Mouse (Mus musculus): ENCODE measurements around the gene Armc9. TPM values are rescaled to one million over a fixed set of nuclear protein-coding genes. Genes with fewer than 3 reads are reported as not detected.

The Armc9 gene
- polyA plus RNA-seq, 1 experiment from 2014 or later: 33.0 TPM

DNA sequence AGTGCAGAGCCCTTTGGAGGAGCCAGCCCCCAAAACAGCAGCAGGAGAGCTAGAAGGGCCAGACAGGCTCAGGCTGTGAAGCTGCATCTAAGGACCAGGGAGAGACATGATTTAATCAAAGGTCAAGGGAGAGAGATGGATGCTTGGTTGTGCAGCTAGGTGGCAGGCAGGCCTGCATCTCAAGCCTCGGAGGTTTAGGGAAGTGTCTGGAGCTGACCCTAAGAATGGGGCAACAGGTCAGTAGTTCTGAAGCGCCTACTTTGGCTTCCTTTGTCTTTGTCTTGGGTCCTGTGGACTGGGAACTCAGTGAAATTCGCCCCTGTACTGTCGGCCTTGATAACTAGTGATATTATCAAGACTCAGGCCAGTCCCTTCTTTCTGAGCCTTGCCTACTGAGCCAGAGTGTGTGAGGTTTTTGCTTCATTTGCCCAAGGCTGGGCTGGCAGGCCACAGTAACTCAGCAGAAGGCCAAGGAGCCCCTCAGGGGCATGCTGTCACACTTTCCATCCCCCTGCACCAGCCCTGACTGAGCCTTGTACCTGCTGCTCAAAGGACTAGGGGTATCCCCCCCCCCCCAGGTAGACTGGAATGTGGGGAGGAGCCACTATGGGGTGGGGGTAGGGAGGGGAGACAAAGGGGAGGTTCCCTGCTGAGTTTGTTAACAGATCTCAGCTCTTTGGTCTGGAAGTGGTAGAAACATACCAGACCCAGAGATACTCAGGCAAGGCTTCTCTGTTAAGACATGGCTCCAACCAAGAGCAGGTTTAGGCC, 153.5 kb downstream of the Armc9 start:
- Histone ChIP-seq H3K9me3 (ENCODE audit: control insufficient read depth, low read length) (no peaks in the 10 kb centered on the region), H3K4me3 (replicated peaks; ENCODE audit: low read length) (no peak overlapping the region), H3K27me3 (ENCODE audit: control insufficient read depth, insufficient read depth, low read length) (peaks cover 21% of the 10 kb centered on the region), H3K36me3 (replicated peaks; ENCODE audit: control insufficient read depth, insufficient read depth) (no peaks in the 10 kb centered on the region), H3K27ac (no peak overlapping the region), H3K4me1 (replicated peaks; ENCODE audit: control insufficient read depth, insufficient read depth, low read length) (peaks cover 7% of the 10 kb centered on the region; the same call in 1 of the 2 replicates), H3K9ac (no peak overlapping the region), H3K4me2 (replicated peaks) (no peak overlapping the region)
- no peak for DNase-seq (ENCODE audit: low spot score)
- no peak for ATAC-seq (ENCODE audit: low FRiP score)
- WGBS: 34% methylated on average over 4 of the region's 4 CpGs

DNA sequence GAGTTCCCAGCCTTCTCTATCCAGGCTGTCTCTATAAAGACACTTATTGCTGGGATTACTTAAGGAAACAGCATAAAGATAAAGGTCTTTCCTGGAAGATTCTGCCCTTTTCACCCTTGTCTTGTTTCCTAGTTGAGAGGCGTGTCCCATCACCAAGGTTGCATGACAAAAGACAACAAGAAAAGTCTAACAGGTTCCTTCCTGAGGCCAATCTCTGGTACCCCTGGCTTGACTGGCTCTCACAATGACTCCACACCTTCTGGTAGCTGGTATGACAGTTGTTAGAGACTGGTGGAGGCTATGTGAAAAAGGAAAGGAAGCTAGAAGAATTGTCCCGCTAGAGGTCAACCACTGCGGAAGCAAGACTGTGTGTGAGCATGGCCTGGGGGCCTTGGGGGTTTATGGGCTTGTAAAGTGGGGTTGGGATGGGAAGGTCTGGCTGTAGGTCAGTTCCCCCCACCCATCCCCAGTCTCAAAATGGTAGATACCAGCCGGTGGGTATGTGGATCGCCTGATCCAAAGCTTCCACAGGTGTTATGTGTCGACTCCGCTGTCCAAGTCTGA, 154.8 kb downstream of the Armc9 start:
- WGBS: 91% methylated on average over 7 of the region's 7 CpGs
- ATAC-seq (ENCODE audit: low FRiP score) (no peak), DNase-seq (ENCODE audit: low spot score) (no peak)

DNA sequence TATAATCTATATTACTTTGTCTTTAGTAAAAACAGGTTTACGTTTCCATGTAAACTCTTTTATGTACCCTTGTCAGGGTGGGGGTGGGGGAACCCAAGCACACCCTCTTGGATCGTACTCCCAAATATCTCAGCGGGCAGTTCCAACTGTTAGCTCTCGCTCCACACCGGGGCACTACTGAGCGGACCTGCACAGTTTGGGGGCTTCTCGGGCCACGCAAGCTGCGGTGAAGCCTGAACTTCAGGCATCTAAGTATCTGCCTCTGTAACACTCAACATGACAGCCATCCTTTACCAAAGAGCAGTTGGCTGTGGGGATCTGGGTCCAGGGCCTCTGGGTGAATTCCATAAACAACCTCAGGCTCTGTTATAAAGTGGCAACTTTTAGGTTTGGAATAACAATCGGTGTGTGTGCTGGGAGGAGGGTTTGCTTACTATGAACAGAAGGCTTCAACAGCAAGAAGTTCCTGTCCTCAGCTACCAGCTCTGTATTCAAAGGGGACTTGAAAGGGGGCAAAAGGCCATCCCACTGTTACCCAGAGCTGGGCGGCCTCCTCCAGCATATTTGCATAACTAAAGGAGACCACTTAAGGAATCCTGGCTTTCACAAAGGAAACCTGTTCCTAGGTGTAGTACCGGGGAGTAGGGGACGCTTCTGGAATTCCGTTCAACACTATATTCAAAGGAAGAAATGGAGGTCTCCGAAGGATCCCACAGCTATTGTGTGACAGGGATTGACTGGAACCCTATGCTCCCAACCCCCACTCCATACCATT, 156.1 kb downstream of the Armc9 start:
- H3K4me2 ChIP-seq (replicated peaks): no peak overlapping the region
- no peaks in the 10 kb centered on the region for H3K9me3 ChIP-seq (ENCODE audit: control insufficient read depth, low read length)
- 0 out of 2 replicates have a peak, but pooled peaks cover 4% of the 10 kb centered on the region for H3K4me1 ChIP-seq (replicated peaks; ENCODE audit: control insufficient read depth, insufficient read depth, low read length)
- H3K4me3 ChIP-seq (replicated peaks; ENCODE audit: low read length): no peak overlapping the region
- H3K9ac ChIP-seq: no peak overlapping the region
- ATAC-seq (ENCODE audit: low FRiP score) (no peak), DNase-seq (ENCODE audit: low spot score) (no peak)
- no peaks in the 10 kb centered on the region for H3K36me3 ChIP-seq (replicated peaks; ENCODE audit: control insufficient read depth, insufficient read depth)
- no peaks in the 10 kb centered on the region for H3K27me3 ChIP-seq (ENCODE audit: control insufficient read depth, insufficient read depth, low read length)
- 11% methylated on average over 15 of the region's 15 CpGs for WGBS
- H3K27ac ChIP-seq: no peak overlapping the region

More for the DNA sequence above, 154.8 kb downstream of the Armc9 start:
- Histone ChIP-seq H3K4me1 (replicated peaks; ENCODE audit: control insufficient read depth, insufficient read depth, low read length) (0 out of 2 replicates have a peak, but pooled peaks cover 4% of the 10 kb centered on the region), H3K36me3 (replicated peaks; ENCODE audit: control insufficient read depth, insufficient read depth) (no peaks in the 10 kb centered on the region), H3K4me3 (replicated peaks; ENCODE audit: low read length) (no peak overlapping the region), H3K27ac (no peak overlapping the region), H3K9ac (no peak overlapping the region), H3K4me2 (replicated peaks) (no peak overlapping the region), H3K9me3 (ENCODE audit: control insufficient read depth, low read length) (no peaks in the 10 kb centered on the region), H3K27me3 (ENCODE audit: control insufficient read depth, insufficient read depth, low read length) (peaks cover 8% of the 10 kb centered on the region)

DNA sequence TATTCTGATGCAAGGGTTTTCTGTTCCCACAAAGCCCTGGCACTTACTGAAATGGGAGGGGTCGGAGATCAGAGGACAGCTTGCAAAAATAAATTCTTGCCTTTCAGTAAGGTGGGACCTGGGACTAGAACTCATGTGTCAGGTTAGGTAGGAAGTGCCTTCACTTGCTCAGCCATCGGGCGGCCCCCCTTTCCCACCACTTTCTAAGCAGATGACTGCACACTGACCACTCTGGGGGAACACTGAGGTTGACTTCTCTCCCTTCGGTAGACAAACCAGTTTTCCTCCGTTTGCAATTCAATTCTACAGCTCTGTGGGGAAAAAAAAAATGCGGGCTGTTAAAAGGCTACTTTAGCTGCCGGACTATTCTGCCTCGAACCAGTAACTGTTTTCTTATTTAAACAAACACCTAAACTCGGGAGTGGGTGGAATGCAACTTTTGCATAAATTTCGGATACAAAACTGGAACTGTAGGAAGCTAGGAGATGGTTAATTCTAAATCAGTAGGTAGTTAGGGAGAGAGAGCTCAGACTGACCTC, 157.0 kb downstream of the Armc9 start:
- no peak overlapping the region for H3K4me3 ChIP-seq (replicated peaks; ENCODE audit: low read length)
- DNase-seq (ENCODE audit: low spot score): no peak
- H3K4me1 ChIP-seq (replicated peaks; ENCODE audit: control insufficient read depth, insufficient read depth, low read length): 0 out of 2 replicates have a peak, but pooled peaks cover 4% of the 10 kb centered on the region
- no peak overlapping the region for H3K4me2 ChIP-seq (replicated peaks)
- H3K9ac ChIP-seq: no peak overlapping the region
- H3K27me3 ChIP-seq (ENCODE audit: control insufficient read depth, insufficient read depth, low read length): no peaks in the 10 kb centered on the region
- 20% methylated on average over 10 of the region's 10 CpGs for WGBS
- no peak overlapping the region for H3K27ac ChIP-seq
- no peak for ATAC-seq (ENCODE audit: low FRiP score)
- no peaks in the 10 kb centered on the region for H3K36me3 ChIP-seq (replicated peaks; ENCODE audit: control insufficient read depth, insufficient read depth)
- H3K9me3 ChIP-seq (ENCODE audit: control insufficient read depth, low read length): no peaks in the 10 kb centered on the region

DNA sequence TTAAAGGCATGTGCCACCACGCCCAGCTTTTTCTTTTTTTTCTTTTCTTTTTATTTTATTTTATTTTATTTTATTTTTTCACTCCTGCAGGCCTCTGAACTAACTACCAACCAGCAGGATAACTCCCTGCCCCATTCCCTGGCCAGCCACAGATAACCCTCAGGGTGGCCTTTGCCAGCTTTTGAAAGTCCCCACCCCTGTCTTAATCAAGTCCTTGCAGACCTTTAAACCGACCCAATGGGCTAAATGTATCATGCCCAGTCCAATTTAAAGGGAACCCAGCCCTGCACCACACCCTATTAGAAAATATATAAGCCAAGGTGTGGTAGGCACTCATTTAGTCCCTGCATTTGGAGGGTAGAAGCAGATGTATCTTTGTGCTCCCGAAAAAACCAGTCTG, 157.7 kb downstream of the Armc9 start:
- ATAC-seq (ENCODE audit: low FRiP score) (no peak), DNase-seq (ENCODE audit: low spot score) (no peak)
- H3K9me3 ChIP-seq (ENCODE audit: control insufficient read depth, low read length): no peaks in the 10 kb centered on the region
- 82% methylated on average over 3 of the region's 3 CpGs for WGBS
- H3K4me1 ChIP-seq (replicated peaks; ENCODE audit: control insufficient read depth, insufficient read depth, low read length): 0 out of 2 replicates have a peak, but pooled peaks cover 4% of the 10 kb centered on the region
- no peak overlapping the region for H3K9ac ChIP-seq
- no peak overlapping the region for H3K4me2 ChIP-seq (replicated peaks)
- H3K27me3 ChIP-seq (ENCODE audit: control insufficient read depth, insufficient read depth, low read length): no peaks in the 10 kb centered on the region
- H3K4me3 ChIP-seq (replicated peaks; ENCODE audit: low read length): no peak overlapping the region
- H3K27ac ChIP-seq: no peak overlapping the region
- H3K36me3 ChIP-seq (replicated peaks; ENCODE audit: control insufficient read depth, insufficient read depth): no peaks in the 10 kb centered on the region

DNA sequence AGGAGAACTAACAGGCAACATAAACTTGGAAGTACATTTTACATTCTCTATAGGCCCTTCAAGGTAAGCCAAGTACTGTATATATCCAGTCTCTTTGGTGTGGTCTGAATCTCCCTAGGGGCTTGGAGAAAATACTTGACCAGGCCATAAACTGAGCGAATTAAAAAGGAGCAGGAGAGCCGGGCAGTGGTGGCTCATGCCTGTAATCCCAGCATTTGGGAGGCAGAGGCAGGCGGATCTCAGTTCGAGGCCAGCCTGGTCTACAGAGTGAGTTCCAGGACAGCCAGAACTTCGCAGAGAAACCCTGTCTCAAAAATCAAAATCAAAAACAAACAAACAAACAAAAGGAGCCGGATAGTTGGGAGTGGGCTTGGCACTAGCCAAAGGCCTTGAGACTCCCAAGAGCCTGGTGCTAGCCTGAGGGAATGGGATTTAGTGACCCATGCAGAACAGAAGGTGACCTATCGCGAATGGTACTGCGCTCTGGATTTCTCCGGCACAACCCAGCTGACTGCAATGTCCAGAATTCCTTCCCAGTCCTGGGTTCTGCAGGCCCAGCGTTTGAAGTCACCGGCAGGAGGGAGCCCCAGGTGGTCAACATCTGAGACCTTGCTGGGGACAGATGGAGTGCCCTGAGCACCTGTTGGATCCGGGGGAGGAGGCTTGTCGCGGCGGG, 158.7 kb downstream of the Armc9 start:
- Histone ChIP-seq H3K27ac (no peak overlapping the region), H3K9me3 (ENCODE audit: control insufficient read depth, low read length) (no peaks in the 10 kb centered on the region), H3K4me1 (replicated peaks; ENCODE audit: control insufficient read depth, insufficient read depth, low read length) (0 out of 2 replicates have a peak, but pooled peaks cover 4% of the 10 kb centered on the region), H3K4me2 (replicated peaks) (no peak overlapping the region), H3K4me3 (replicated peaks; ENCODE audit: low read length) (no peak overlapping the region), H3K27me3 (ENCODE audit: control insufficient read depth, insufficient read depth, low read length) (no peaks in the 10 kb centered on the region), H3K9ac (no peak overlapping the region), H3K36me3 (replicated peaks; ENCODE audit: control insufficient read depth, insufficient read depth) (no peaks in the 10 kb centered on the region)
- ATAC-seq (ENCODE audit: low FRiP score) (no peak), DNase-seq (ENCODE audit: low spot score) (no peak)
- WGBS: 49% methylated on average over 16 of the region's 16 CpGs

DNA sequence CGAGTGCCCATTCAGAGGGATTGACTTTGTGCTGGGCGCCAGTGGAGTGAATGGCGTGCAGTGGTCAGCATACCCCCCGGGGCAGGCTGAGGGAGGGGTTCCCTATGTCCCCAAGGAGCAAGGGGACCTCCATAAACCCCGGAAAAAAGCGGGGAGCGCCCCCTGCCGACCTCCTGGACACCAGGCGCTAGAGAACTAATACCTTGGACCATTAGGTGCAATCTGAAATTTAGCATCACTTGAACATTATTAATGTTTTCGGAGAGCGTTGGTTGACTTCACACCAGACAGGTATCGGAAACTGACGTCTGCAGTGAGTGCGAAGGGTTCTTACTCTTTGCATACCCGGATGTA, 159.2 kb downstream of the Armc9 start:
- no peak for ATAC-seq (ENCODE audit: low FRiP score)
- Histone ChIP-seq H3K4me3 (replicated peaks; ENCODE audit: low read length) (no peak overlapping the region), H3K4me1 (replicated peaks; ENCODE audit: control insufficient read depth, insufficient read depth, low read length) (0 out of 2 replicates have a peak, but pooled peaks cover 4% of the 10 kb centered on the region), H3K36me3 (replicated peaks; ENCODE audit: control insufficient read depth, insufficient read depth) (no peaks in the 10 kb centered on the region), H3K9me3 (ENCODE audit: control insufficient read depth, low read length) (no peaks in the 10 kb centered on the region), H3K9ac (no peak overlapping the region), H3K27me3 (ENCODE audit: control insufficient read depth, insufficient read depth, low read length) (no peaks in the 10 kb centered on the region), H3K27ac (no peak overlapping the region), H3K4me2 (replicated peaks) (no peak overlapping the region)
- WGBS: 27% methylated on average over 15 of the region's 15 CpGs
- no peak for DNase-seq (ENCODE audit: low spot score)

DNA sequence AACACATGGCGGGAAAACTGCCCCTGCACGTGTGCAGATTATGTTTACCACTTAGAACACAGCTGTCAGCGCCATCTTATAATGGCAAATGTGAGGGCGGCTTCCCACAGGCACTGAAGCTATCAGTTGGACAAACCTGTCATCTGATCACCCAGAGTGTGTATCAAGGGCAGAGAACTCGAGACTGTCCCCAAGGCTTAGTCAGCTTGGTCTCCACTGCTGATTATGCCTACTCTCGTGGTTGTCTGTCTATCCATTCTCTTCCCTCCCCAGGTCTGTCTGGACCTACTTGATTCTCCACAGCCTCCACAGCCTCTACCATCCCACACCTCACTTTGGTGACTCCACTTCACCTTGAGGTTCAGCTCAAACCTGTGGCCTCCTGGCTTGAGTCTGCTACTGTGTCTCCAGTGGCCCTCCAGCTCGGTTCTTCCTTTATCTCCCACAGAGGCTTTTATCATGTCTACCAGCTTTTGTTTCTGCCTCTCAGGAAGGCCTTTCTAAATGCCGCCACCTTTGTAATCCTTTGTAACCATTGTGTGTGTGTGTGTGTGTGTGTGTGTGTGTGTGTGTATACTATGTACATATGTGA, 166.3 kb downstream of the Armc9 start:
- Histone ChIP-seq H3K4me3 (replicated peaks; ENCODE audit: low read length) (no peak overlapping the region), H3K27me3 (ENCODE audit: control insufficient read depth, insufficient read depth, low read length) (no peaks in the 10 kb centered on the region), H3K4me1 (replicated peaks; ENCODE audit: control insufficient read depth, insufficient read depth, low read length) (no peaks in the 10 kb centered on the region), H3K4me2 (replicated peaks) (no peak overlapping the region), H3K9me3 (ENCODE audit: control insufficient read depth, low read length) (no peaks in the 10 kb centered on the region), H3K9ac (no peak overlapping the region), H3K27ac (no peak overlapping the region), H3K36me3 (replicated peaks; ENCODE audit: control insufficient read depth, insufficient read depth) (no peaks in the 10 kb centered on the region)
- no peak for ATAC-seq (ENCODE audit: low FRiP score)
- 91% methylated on average over 6 of the region's 8 CpGs for WGBS
- no peak for DNase-seq (ENCODE audit: low spot score)

Data from hindbrain, embryonic 14.5 days (tissue).